8 mouse cellular contexts compared by ENCODE assay signal in the genomic region with DNA sequence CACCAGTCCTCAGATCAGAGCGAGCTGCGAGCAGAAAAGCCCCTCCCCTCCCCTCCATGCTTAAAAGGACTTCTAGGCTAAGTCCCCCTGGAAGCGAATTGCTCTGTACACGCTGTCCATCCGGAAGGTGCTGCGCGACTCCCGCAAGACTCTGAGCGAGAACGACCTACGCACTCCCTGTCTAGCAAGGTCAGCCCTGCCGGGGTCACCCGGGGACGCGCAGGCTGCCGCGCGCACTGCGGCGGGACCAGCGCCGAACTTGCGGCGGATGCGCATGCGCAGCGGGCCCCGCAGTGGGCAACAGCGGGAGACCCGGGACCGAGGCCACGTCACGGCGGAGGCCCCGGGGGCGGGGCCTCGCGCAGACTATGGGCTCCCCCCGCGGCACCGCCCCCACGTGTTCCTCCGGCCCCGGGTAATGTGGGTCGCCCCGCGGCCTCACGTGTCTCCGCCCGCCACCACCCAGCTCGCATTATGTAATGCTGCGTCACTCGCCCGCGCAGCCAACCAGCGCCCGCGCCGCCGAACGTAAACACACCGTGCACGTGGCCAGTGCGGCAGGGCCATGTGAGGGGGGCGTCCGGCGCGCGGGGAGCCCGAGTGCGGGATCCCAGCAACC. TPM values are rescaled to one million over a fixed set of nuclear protein-coding genes. Genes with fewer than 3 reads are reported as not detected.
DNase-seq lines count a peak whose midpoint lies in the region; ATAC-seq lines count a peak whose summit lies in the region.

No protein-coding gene starts in this region.

- peak; percentile 63 for ATAC-seq in common myeloid progenitor, adult 5-6 weeks (replicated peaks; ENCODE audit: low read depth, poor library complexity, severe bottlenecking)
- ATAC-seq in megakaryocyte progenitor cell, adult 5-6 weeks (replicated peaks; ENCODE audit: poor library complexity): peak; percentile 68

- peak; percentile 98 for DNase-seq in ZHBTc4 (ENCODE audit: low read depth, low spot score)
- DNase-seq in gastrocnemius, adult 8-10 months (ENCODE audit: low spot score in 2 of 2): peak; percentile 99
- DNase-seq in induced T-regulatory cell, adult 2 months (ENCODE audit: low read depth): peak; percentile 96
- DNase-seq in left cerebral cortex, adult 9 months (ENCODE audit: low spot score in 2 of 2): peak; percentile 95 to 98
- peak; percentile 99 for DNase-seq in right cerebral cortex, postnatal 14 days
- peak; percentile 97 to 98 for DNase-seq in urinary bladder, postnatal 36 days (ENCODE audit: low spot score in 2 of 2)

RNA-seq across cellular contexts. Expression of gene Nr1d2, which starts 0.7 kb away (rescaled TPM):
- 14.9 and 21.2 TPM in 2 replicates for total RNA-seq in common myeloid progenitor, adult 5-6 weeks (2017)
- 10 to 100 TPM; 82.6 to 91.5 (median 86.0) TPM for total RNA-seq in gastrocnemius, adult 8-10 months (2022)
- 8.4 and 9.3 TPM in 2 replicates for total RNA-seq in megakaryocyte progenitor cell, adult 5-6 weeks (2015)
- 6.5 and 10.3 TPM in 2 replicates for total RNA-seq in megakaryocyte progenitor cell, adult 5-6 weeks (2017)

RNA-seq across cellular contexts. Expression of gene Nkiras1, which starts 32.7 kb away (rescaled TPM):
- 5.1 and 6.8 TPM in 2 replicates for total RNA-seq in common myeloid progenitor, adult 5-6 weeks (2017)
- 10 to 100 TPM; 31.0 to 33.9 (median 31.8) TPM for total RNA-seq in gastrocnemius, adult 8-10 months (2022)
- total RNA-seq in megakaryocyte progenitor cell, adult 5-6 weeks (2015): 8.0 and 16.8 TPM in 2 replicates
- total RNA-seq in megakaryocyte progenitor cell, adult 5-6 weeks (2017): 8.6 and 9.5 TPM in 2 replicates

RNA-seq across cellular contexts. Expression of gene Rpl15, which starts 33.0 kb away (rescaled TPM):
- total RNA-seq in common myeloid progenitor, adult 5-6 weeks (2017): 2,336 and 3,207 TPM in 2 replicates
- 100 to 1,000 TPM; 522 to 585 (median 547) TPM for total RNA-seq in gastrocnemius, adult 8-10 months (2022)
- total RNA-seq in megakaryocyte progenitor cell, adult 5-6 weeks (2015): 2,531 and 2,532 TPM in 2 replicates
- 1,869 and 2,149 TPM in 2 replicates for total RNA-seq in megakaryocyte progenitor cell, adult 5-6 weeks (2017)

Comparison
In these comparisons a context has a peak if more than half of its experiments do, and no peak if none do; other contexts are left out.
1. Peak in every context shown above with its lines: DNase-seq and ATAC-seq.